Mouse (Mus musculus): ENCODE measurements at regions not wholly inside any gene's neighbourhood (a gene's known extent, or its start where the extent isn't known, plus 50 kb on each side); places are given as distances from the start of the nearest gene placed in this dataset.
"Not testable (repeated sequence)": the region's sequence is repeated elsewhere in the genome, so short reads cannot be mapped to it uniquely, and the experiment has no call there.

DNA sequence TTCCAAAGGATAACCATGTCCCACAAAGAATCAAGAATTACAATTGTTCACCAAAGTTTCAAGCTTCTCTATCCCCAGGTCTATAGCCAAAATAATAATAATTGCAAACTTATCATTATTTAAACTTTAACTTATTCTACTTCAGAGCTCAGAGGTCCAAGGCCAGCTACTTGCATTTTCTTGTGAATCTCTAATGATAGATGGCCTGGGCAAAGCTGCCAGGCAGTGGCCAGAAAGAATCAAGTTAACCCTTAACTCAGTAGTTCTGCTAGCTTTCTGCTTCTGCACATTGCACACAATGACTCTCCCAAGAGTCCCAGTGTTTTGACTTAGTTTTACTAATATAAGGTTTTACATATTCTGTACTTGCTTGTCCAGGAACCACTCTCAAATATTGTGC lies 228.3 kb upstream of the Dcbld2 start:
- not testable (repeated sequence) for DNase-seq

DNA sequence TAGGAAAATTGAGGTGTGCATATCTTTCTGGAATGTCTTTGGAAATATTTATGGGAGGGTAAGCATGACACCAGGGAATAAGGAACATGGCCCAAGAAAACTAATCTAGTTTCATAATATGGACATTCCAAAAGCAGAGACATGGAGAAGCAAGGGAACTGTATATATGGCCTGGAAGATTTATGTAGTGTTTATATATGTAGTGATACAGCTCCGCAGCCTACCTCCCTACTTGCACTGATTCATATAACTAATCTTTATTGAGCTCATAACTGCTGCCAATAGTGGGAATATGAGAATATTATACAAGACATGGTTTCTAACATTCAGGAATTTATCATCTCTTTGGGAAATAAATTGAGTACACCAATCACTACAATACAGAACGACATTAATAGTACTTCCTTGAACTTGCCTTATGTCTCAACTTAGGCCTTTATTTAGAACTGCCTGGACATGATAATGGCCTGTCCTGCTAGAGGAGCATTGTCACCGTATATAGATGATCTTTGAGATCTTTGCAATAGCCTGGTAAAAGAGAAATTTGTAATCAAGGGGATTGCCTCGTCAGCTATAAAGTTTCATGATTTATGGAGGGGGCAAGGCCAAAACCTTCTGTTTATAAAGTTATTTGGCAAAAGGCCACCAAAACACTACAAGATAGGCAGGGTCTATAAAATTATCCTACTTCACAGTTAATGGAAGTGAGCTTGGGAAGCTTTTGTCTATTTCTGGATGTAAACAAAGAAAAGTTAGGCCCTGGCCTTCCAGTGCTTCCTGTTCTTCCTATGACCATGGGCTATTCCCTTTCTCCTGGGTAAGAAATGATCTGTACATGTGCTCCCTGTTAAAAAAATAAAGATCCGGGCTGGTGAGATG lies 213.4 kb upstream of the Dcbld2 start:
- DNase-seq, result no peak

DNA sequence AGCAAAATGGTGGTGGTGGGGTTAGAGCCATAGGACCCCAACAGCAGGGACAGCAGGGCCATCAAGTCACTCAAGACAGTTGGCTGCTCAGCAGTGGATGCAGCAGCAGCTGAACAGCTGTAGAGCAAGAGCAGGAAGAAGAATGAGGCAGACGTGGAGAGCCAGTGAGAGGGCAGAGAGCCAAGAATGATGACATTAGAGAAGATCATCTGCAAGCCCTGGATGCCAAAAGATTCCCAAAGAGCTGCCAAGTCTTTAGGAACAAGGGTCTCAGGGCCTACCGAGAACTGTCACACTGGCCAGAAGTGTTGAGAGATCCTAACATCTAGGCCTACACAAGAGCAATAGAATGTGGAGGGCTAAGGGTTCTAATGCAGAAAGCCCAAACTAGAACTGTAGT lies 196.4 kb upstream of the Dcbld2 start:
- no peak for DNase-seq

GRCm38 (mm10) chr16:58234686-58235085 lies 173.6 kb upstream of the Dcbld2 start:
- no peak for DNase-seq

GRCm38 (mm10) chr16:58236857-58237256 lies 171.4 kb upstream of the Dcbld2 start:
- no peak for DNase-seq

DNA sequence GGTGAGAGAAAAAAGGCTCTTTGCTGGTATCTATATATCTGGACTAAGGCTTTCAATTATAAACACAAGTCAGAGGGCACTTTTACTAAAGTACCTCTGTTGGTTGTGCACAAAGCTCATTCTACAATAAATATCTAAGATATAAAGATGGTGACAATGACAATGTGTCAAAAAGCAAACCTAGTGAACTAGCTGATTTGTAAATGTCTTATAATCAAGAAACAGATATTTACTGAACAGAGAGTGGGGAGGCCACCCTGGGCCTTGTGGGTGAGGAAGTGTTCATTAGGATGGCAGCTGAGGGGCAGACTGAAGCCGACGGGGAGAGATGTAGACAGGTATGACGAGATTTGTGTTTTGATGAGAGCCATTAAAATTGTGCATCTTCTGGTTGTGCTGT lies 132.0 kb upstream of the Dcbld2 start:
- DNase-seq, result no peak

- DNase-seq, result no peak
These were observed 126.8 kb upstream of the Dcbld2 start for GRCm38 (mm10) chr16:58281474-58281873.

GRCm38 (mm10) chr16:58294457-58294856 lies 113.8 kb upstream of the Dcbld2 start:
- no peak for DNase-seq

DNA sequence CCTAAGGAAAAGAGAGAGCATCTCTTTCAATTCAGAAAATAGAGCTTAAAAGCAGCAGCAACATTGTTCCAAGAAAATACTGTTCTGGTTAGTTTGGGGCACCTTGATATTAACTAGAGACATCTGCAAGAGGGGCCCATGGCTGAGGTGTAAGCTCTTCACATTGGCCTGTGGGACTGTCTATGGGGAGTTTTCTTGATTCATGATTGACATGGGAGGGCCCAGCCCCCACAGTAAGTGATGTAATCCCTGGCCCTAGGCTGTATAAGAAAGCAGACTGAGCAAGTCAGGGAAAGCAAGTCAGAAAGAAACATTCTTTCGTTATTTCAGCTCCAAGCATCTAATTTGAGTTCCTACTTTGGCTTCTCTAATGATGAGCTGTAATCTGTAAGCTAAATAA lies 113.1 kb upstream of the Dcbld2 start:
- DNase-seq, result no peak

DNA sequence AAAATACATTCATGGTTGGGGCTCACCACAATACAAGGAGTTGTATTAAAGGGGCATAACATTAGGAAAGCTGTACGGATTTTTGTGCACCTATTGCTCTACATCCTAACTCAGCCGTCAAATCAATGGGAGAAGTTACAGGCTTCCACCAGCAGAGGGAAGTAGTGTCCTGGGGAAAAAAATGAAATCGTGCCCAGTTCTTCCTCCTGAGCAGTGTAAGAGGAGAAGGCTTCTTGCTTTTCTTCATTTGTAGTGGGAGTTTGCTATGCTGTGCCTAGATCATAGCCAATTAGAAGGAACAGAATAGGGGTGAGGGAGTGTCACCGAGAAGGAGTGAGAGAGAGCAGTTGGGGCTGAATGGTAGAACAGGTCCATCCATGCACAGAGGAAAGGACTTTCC lies 108.7 kb upstream of the Dcbld2 start:
- peak; percentile 8 for DNase-seq

GRCm38 (mm10) chr16:58300098-58300497 lies 108.1 kb upstream of the Dcbld2 start:
- DNase-seq, result no peak

DNA sequence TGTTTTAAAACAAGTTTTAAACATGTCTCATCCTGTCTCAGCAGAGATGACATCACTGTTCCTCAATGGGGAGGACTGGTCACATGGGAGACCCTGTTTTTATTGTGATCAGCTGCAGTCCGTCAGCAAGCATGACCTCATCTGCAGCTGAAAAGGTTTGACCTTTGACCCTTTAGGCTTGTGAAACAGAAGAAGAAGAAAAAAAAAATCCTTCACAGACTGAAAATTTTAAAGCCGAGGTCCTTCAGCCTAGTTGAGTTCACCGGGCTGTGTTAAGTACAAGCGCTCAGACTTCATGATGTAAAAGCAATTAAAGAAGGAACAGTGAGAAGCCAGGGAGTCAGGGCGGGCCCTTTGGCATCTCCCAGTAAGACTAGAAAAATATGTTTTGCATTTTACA lies 104.7 kb upstream of the Dcbld2 start:
- DNase-seq, result no peak

DNA sequence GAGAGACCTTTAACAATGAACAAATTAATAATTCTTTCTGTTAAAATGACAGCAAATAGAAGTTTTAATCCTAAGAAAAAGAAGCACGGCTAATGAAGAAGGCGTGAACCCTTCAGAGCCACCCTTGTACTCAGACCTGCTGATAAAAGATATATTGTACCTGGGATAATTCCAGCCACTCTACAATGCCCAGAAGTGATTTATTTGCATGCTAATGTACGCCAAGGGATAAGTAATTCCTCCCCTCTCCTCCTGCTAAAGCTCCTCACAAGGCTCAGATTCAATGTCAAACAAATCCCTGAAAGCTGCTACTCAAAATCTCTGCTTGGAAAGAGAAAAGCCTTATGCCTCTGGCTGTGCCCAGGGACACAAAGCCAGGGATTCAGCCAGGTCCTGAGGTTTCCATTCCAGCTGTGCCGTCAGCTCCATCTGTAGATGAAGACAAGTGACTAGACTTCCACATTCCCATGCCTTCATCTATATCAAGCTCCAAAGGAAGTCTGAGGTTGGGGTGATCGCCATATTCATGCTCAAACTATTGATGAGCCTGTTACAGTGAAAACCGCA lies 91.3 kb upstream of the Dcbld2 start:
- no peak for DNase-seq

DNA sequence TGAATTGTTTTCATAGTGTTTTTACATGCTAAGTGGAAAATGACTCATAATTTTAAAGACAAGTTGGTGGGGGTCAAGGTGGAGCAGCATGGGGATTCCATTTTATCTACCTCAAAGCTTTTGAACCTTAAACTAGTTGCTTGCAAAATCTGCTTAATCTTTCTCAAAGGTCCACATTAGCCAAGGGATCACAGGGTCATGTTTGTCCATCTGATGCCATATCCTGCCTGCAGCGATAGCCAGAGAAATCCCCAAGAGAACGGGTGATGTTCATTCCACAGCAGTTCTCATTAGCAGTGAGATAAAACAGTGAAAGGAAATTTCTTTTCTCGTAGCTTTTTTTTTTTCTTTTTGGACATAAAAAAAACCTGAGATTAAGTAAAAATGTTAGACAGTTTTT lies 77.2 kb upstream of the Dcbld2 start:
- no peak for DNase-seq

- DNase-seq, result no peak
These were observed 64.3 kb upstream of the Dcbld2 start for GRCm38 (mm10) chr16:58343921-58344320.

DNA sequence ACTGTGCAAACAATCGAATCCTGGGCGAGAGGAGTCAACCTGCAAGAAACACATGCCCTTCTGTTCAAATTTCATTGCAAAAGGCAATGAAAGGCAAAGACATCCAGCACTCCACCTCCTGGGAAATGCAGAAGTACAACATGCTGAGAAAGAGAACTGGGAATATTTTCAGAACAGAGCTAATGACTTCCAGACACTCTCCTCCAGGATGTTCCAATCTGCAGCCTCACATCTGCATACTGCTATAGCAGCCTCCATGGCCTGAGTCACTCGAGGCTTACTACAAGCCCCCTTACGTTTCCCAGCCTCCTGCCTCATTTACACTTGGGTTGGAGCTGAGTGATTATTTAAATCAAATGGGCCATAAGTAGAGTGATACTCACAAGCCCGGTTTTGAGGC lies 58.9 kb upstream of the Dcbld2 start:
- no peak for DNase-seq

DNA sequence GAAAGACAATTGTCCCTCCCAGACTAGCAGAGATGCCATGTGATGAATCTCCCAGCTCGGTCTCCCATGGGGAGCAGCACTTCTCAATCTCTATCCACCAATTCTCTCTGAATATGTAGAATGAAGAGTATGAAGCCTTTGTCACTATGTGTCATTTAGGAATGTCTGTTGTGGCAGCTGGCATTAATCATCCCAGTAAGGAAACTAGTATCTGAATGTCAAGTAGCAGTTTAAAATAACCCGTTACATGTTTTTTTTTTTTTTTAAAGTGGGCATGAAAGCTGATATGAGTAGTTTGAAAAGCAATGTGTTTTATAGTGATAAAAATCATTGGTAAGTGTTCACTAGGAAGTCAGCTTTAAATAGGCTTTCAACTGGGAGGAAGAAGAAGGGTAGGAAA lies 58.4 kb upstream of the Dcbld2 start:
- no peak for DNase-seq

- DNase-seq, result no peak
These were observed 56.1 kb upstream of the Dcbld2 start for GRCm38 (mm10) chr16:58352156-58352555.

DNA sequence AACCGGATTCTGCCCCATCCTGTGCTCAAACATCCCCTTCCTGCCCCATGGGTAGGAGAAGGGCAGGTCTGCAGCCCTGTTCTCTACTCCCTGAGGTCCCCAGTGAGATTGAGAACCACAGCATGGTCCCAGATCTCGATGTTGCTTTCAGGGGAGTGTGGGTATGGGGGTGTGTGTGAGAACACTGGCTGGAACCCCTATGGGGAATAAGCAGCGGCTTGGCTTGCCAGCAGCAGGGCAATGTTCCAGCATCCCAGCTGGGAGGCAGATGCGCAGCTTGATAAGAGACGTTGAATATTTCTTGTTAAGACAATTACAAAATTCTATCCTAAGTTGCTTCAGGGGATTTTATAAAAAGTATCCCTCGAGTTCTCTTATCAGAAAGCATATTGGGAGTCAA lies 53.7 kb upstream of the Dcbld2 start:
- DNase-seq, result no peak

All from thymus, postnatal 25 days (tissue).